Mouse (Mus musculus) embryonic facial prominence, embryonic 14.5 days (tissue): Measurements from ENCODE around the gene Crybb1. TPM values are rescaled to one million over a fixed set of nuclear protein-coding genes. Genes with fewer than 3 reads are reported as not detected.
A peak's percentile ranks its signal among the peaks of the same experiment; 100 is the strongest.

Experiments used
- ATAC-seq: fragments of 200-750 bp; cut with Nextera tagmentation; 2 replicates; pipeline ENCODE4 v1.8.0; 2017; ENCODE audit warnings: low read depth, moderate number of reproducible peaks, moderate TSS enrichment
- DNase-seq: peaks from one replicate; pipeline ENCODE4 v3.0.0-alpha.2; 2015; ENCODE audit warnings: low spot score
- H3K27ac ChIP-seq: fragments of 300-500 bp; sonication (generic); replicated peaks from 2 replicates; pipeline ENCODE4 v1.5.1; 2014; ENCODE audit warnings: low read depth, mild to moderate bottlenecking, low read length, moderate library complexity
- H3K27me3 ChIP-seq: fragments of 300-500 bp; sonication (generic); replicated peaks from 2 replicates; pipeline ENCODE4 v1.6.1; 2014; ENCODE audit warnings: low read length; ENCODE audit not compliant: control insufficient read depth, insufficient read depth
- H3K36me3 ChIP-seq: fragments of 300-500 bp; sonication (generic); 2 replicates; pipeline ENCODE4 v1.6.1; 2014; ENCODE audit warnings: low read length, mixed read lengths; ENCODE audit not compliant: control insufficient read depth, insufficient read depth
- H3K4me1 ChIP-seq: fragments of 300-500 bp; sonication (generic); 2 replicates; pipeline ENCODE4 v1.6.1; 2014; ENCODE audit warnings: antibody characterized with exemption, low read length; ENCODE audit not compliant: control insufficient read depth, insufficient read depth
- H3K4me2 ChIP-seq: fragments of 300-500 bp; sonication (generic); 2 replicates; pipeline ENCODE4 v1.6.1; 2014; ENCODE audit warnings: low read depth, mild to moderate bottlenecking, low read length, moderate library complexity, mixed read lengths
- H3K4me3 ChIP-seq: fragments of 300-500 bp; sonication (generic); 2 replicates; pipeline ENCODE4 v1.5.1; 2014; ENCODE audit warnings: low read depth, mild to moderate bottlenecking, low read length
- H3K9ac ChIP-seq: fragments of 300-500 bp; sonication (generic); 2 replicates; pipeline ENCODE4 v1.6.1; 2014; ENCODE audit warnings: low read depth, mild to moderate bottlenecking, low read length, moderate library complexity, mixed read lengths
- H3K9me3 ChIP-seq: fragments of 300-500 bp; sonication (generic); 2 replicates; pipeline ENCODE4 v1.6.1; 2016; ENCODE audit warnings: low read length; ENCODE audit not compliant: control insufficient read depth
- WGBS: fragments of 180-500 bp; shearing (Covaris S2); extraction: QIAGEN DNeasy Blood & Tissue Kit; methylation state at CpG from one replicate; pipeline ENCODE4 v1.1.7; 2014; 5-methylcytosine and 5-hydroxymethylcytosine counted together
- polyA plus RNA-seq: library from polyadenylated mRNA; unstranded; fragments of >200 nt; fragmentation: Nextera tagmentation; extraction: Ambion mirVana; gene quantifications from 2 replicates; pipeline ENCODE4 v1.2.1, GENCODE M21; 2014

Gene Crybb1
- polyA plus RNA-seq, 1 experiment from 2014 or later: 3.2 TPM

- H3K9ac ChIP-seq: no peak overlapping the region
- H3K36me3 ChIP-seq: no peaks in the 10 kb centered on the region
- ATAC-seq: no peak
- no peak for DNase-seq
- peaks cover 12% of the 10 kb centered on the region for H3K4me1 ChIP-seq
- H3K4me2 ChIP-seq: peak overlapping the region; percentile 40
- peak overlapping the region; percentile 3; the same call in 1 of the 2 replicates for H3K4me3 ChIP-seq
- H3K27ac ChIP-seq: peak overlapping the region; percentile 54; the same call in 1 of the 2 replicates
- H3K9me3 ChIP-seq: no peaks in the 10 kb centered on the region
- H3K27me3 ChIP-seq: no peaks in the 10 kb centered on the region
- 17% methylated on average over 12 of the region's 12 CpGs for WGBS
These were observed 40.3 kb upstream of the Crybb1 start for GRCm38 (mm10) chr5:112215291-112215751.

- H3K36me3 ChIP-seq: no peaks in the 10 kb centered on the region
- H3K4me1 ChIP-seq: peaks cover 12% of the 10 kb centered on the region
- DNase-seq (no peak), ATAC-seq (no peak)
- no peak overlapping the region for H3K9ac ChIP-seq
- H3K9me3 ChIP-seq: no peaks in the 10 kb centered on the region
- peak overlapping the region; percentile 40 for H3K4me2 ChIP-seq
- peak overlapping the region; percentile 54; the same call in 1 of the 2 replicates for H3K27ac ChIP-seq
- peak overlapping the region; percentile 3; the same call in 1 of the 2 replicates for H3K4me3 ChIP-seq
- WGBS: 25% methylated on average over 9 of the region's 9 CpGs
- H3K27me3 ChIP-seq: no peaks in the 10 kb centered on the region
These were observed 39.8 kb upstream of the Crybb1 start for GRCm38 (mm10) chr5:112215801-112216251.

- Histone ChIP-seq H3K4me3 (no peak overlapping the region), H3K4me2 (no peak overlapping the region), H3K4me1 (peaks cover 12% of the 10 kb centered on the region), H3K27ac (no peak overlapping the region), H3K36me3 (no peaks in the 10 kb centered on the region), H3K9me3 (no peaks in the 10 kb centered on the region), H3K9ac (no peak overlapping the region), H3K27me3 (no peaks in the 10 kb centered on the region)
- DNase-seq (no peak), ATAC-seq (no peak)
- 72% methylated on average over 7 of the region's 7 CpGs for WGBS
These were observed 39.3 kb upstream of the Crybb1 start for GRCm38 (mm10) chr5:112216335-112216734.

- H3K27me3 ChIP-seq: no peaks in the 10 kb centered on the region
- H3K36me3 ChIP-seq: no peaks in the 10 kb centered on the region
- DNase-seq (no peak), ATAC-seq (no peak)
- no peak overlapping the region for H3K4me3 ChIP-seq
- no peak overlapping the region for H3K4me2 ChIP-seq
- no peaks in the 10 kb centered on the region for H3K9me3 ChIP-seq
- no peak overlapping the region for H3K9ac ChIP-seq
- no peak overlapping the region for H3K27ac ChIP-seq
- H3K4me1 ChIP-seq: peaks cover 12% of the 10 kb centered on the region
- WGBS: 47% methylated on average over 19 of the region's 22 CpGs
These were observed 38.6 kb upstream of the Crybb1 start for GRCm38 (mm10) chr5:112217031-112217430.

- ATAC-seq: no peak
- 80% methylated on average over 4 of the region's 4 CpGs for WGBS
- H3K27ac ChIP-seq: no peak overlapping the region
- no peak overlapping the region for H3K9ac ChIP-seq
- H3K4me2 ChIP-seq: no peak overlapping the region
- H3K4me3 ChIP-seq: no peak overlapping the region
- no peak for DNase-seq
- H3K36me3 ChIP-seq: no peaks in the 10 kb centered on the region
- H3K4me1 ChIP-seq: peaks cover 12% of the 10 kb centered on the region
- no peaks in the 10 kb centered on the region for H3K27me3 ChIP-seq
- H3K9me3 ChIP-seq: no peaks in the 10 kb centered on the region
These were observed 36.9 kb upstream of the Crybb1 start for GRCm38 (mm10) chr5:112218679-112219078.

GRCm38 (mm10) chr5:112219398-112219797, 36.2 kb upstream of the Crybb1 start:
- Histone ChIP-seq H3K9me3 (no peaks in the 10 kb centered on the region), H3K4me2 (no peak overlapping the region), H3K9ac (no peak overlapping the region), H3K27ac (no peak overlapping the region), H3K4me3 (no peak overlapping the region), H3K27me3 (no peaks in the 10 kb centered on the region), H3K36me3 (no peaks in the 10 kb centered on the region), H3K4me1 (peaks cover 7% of the 10 kb centered on the region)
- ATAC-seq (no peak), DNase-seq (no peak)
- 21% methylated on average over 1 of the region's 1 CpGs for WGBS

- Histone ChIP-seq H3K27me3 (no peaks in the 10 kb centered on the region), H3K36me3 (no peaks in the 10 kb centered on the region), H3K27ac (no peak overlapping the region), H3K4me1 (peaks cover 7% of the 10 kb centered on the region), H3K9me3 (no peaks in the 10 kb centered on the region), H3K4me3 (no peak overlapping the region), H3K4me2 (no peak overlapping the region), H3K9ac (no peak overlapping the region)
- DNase-seq: no peak
- no peak for ATAC-seq
- 80% methylated on average over 8 of the region's 8 CpGs for WGBS
These were observed 35.4 kb upstream of the Crybb1 start for GRCm38 (mm10) chr5:112220203-112220602.

- no peak overlapping the region for H3K4me3 ChIP-seq
These were observed 30.0 kb upstream of the Crybb1 start for GRCm38 (mm10) chr5:112225591-112225990.

GRCm38 (mm10) chr5:112227354-112227753, 28.3 kb upstream of the Crybb1 start:
- Histone ChIP-seq H3K4me2 (peak overlapping the region; percentile 84), H3K36me3 (no peaks in the 10 kb centered on the region), H3K4me3 (peak overlapping the region; percentile 44), H3K9ac (peak overlapping the region; percentile 60), H3K27me3 (peaks cover 45% of the 10 kb centered on the region), H3K9me3 (no peaks in the 10 kb centered on the region), H3K4me1 (peaks cover 10% of the 10 kb centered on the region), H3K27ac (0 out of 2 replicates have a peak overlapping the region, but pooled peaks have one; percentile 15)
- peak; percentile 48 for DNase-seq
- under 1% methylated on average over 24 of the region's 30 CpGs for WGBS
- peak; percentile 35; the same call in 1 of the 2 replicates for ATAC-seq

More at GRCm38 (mm10) chr5:112225591-112225990, 30.0 kb upstream of the Crybb1 start:
- peaks cover 45% of the 10 kb centered on the region for H3K27me3 ChIP-seq
- peaks cover 10% of the 10 kb centered on the region for H3K4me1 ChIP-seq
- no peak overlapping the region for H3K27ac ChIP-seq
- 51% methylated on average over 6 of the region's 6 CpGs for WGBS
- H3K9ac ChIP-seq: no peak overlapping the region
- H3K9me3 ChIP-seq: no peaks in the 10 kb centered on the region
- H3K36me3 ChIP-seq: no peaks in the 10 kb centered on the region
- ATAC-seq: no peak
- H3K4me2 ChIP-seq: no peak overlapping the region
- DNase-seq: no peak
